Mouse (Mus musculus): Measurements from ENCODE around the gene Tns1. TPM values are rescaled to one million over a fixed set of nuclear protein-coding genes. Genes with fewer than 3 reads are reported as not detected.

The Tns1 gene
- total and polyA plus RNA-seq, 3 experiments: 0.40 to 3.6 (median 0.89) TPM

DNA sequence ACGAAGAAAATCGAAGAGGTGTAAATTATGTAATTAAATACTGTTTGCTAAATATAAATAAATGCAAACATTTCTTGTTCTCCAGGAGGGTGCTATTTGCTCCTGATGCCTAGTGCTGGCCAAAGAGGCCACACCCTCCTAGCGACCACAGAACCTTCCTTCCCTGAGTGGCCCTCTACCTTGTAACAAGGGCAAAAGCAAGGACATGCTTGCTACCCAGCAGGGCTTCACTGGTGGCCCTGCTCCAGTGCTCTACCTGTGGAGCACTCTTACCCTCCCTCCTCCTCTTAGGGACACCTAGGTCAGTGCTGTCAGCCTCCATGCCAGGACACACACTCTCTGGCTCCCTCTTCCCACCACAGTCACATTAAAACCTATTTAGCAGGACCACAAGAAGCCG lies 166.8 kb downstream of the Tns1 start:
- H3K4me3 ChIP-seq (replicated peaks in 1 of 3; ENCODE audit: low read depth in 2 of 3, low read length in 2 of 3, poor library complexity in 1 of 3): no peak overlapping the region
- DNase-seq (ENCODE audit: extremely low read depth): no peak
- no peak overlapping the region for H3K4me2 ChIP-seq (ENCODE audit: insufficient read depth, low read depth, poor library complexity, severe bottlenecking)
- no peak overlapping the region for H3K9ac ChIP-seq (ENCODE audit: insufficient read depth, low read depth)
- in situ Hi-C loops (cut with MboI; ENCODE audit: low pct_ligation_motif_present, low pct_unique_long_range_greater_than_20kb, low sequenced_read_pairs) (no loop called here), dilution Hi-C loops (cut with MboI; ENCODE audit: extremely low pct_ligation_motif_present, extremely low pct_unique_long_range_greater_than_20kb, low sequenced_read_pairs) (no loop called here)
- peaks cover 0 to 4% of the 10 kb centered on the region in 2 experiments for H3K36me3 ChIP-seq (replicated peaks in 1 of 2; ENCODE audit: control insufficient read depth in 1 of 2, insufficient read depth in 1 of 2, low read length in 1 of 2)
- H3K79me2 ChIP-seq (replicated peaks; ENCODE audit: control insufficient read depth, extremely low read depth, insufficient read depth, poor library complexity, severe bottlenecking): no peaks in the 10 kb centered on the region
- no peaks in the 10 kb centered on the region for H3K9me3 ChIP-seq (replicated peaks; ENCODE audit: low read length)
- no peaks in the 10 kb centered on the region for H3K27me3 ChIP-seq (replicated peaks)
- H3K27ac ChIP-seq (ENCODE audit: insufficient read depth, low read depth): no peak overlapping the region
- peaks cover 3 to 40% of the 10 kb centered on the region in 2 experiments; a peak in 2 of 4 replicates for H3K4me1 ChIP-seq (ENCODE audit: control insufficient read depth in 1 of 2, insufficient read depth in 2 of 2)
- TF ChIP-seq CTCF (conservative IDR thresholded peaks at IDR 0.05 in 1 of 2, IDR thresholded peaks at IDR 0.05 in 1 of 2; ENCODE audit: low read depth in 2 of 2, low read length in 2 of 2): no peak
- no peak for TF ChIP-seq MAFK (IDR thresholded peaks at IDR 0.05; ENCODE audit: insufficient replicate concordance, low read length)
- TF ChIP-seq SMC3 (IDR thresholded peaks at IDR 0.05; ENCODE audit: low read depth, low read length): no peak
- no peak for TF ChIP-seq RAD21 (IDR thresholded peaks at IDR 0.05; ENCODE audit: low read depth, low read length)

- dilution Hi-C loops (cut with MboI; ENCODE audit: extremely low pct_ligation_motif_present, extremely low pct_unique_long_range_greater_than_20kb, low sequenced_read_pairs): no loop called here
- Histone ChIP-seq H3K4me2 (ENCODE audit: insufficient read depth, low read depth, poor library complexity, severe bottlenecking) (no peak overlapping the region), H3K36me3 (replicated peaks in 1 of 2; ENCODE audit: control insufficient read depth in 1 of 2, insufficient read depth in 1 of 2, low read length in 1 of 2) (peaks cover 0 to 4% of the 10 kb centered on the region in 2 experiments), H3K4me1 (ENCODE audit: control insufficient read depth in 1 of 2, insufficient read depth in 2 of 2) (peaks cover 3 to 33% of the 10 kb centered on the region in 2 experiments; a peak in 2 of 4 replicates), H3K27ac (ENCODE audit: insufficient read depth, low read depth) (no peak overlapping the region), H3K4me3 (replicated peaks in 1 of 3; ENCODE audit: low read depth in 2 of 3, low read length in 2 of 3, poor library complexity in 1 of 3) (no peak overlapping the region), H3K9me3 (replicated peaks; ENCODE audit: low read length) (no peaks in the 10 kb centered on the region), H3K27me3 (replicated peaks) (no peaks in the 10 kb centered on the region), H3K79me2 (replicated peaks; ENCODE audit: control insufficient read depth, extremely low read depth, insufficient read depth, poor library complexity, severe bottlenecking) (no peaks in the 10 kb centered on the region), H3K9ac (ENCODE audit: insufficient read depth, low read depth) (no peak overlapping the region)
- DNase-seq (ENCODE audit: extremely low read depth): no peak
- in situ Hi-C loops (cut with MboI; ENCODE audit: low pct_ligation_motif_present, low pct_unique_long_range_greater_than_20kb, low sequenced_read_pairs): no loop called here
- no peak for TF ChIP-seq ELF1 (IDR thresholded peaks at IDR 0.05; ENCODE audit: low read depth, low read length)
- no peak for TF ChIP-seq TCF12 (IDR thresholded peaks at IDR 0.05; ENCODE audit: low read depth, low read length)
Observed at GRCm38 (mm10) chr1:73956320-73956719, 167.9 kb downstream of the Tns1 start.

GRCm38 (mm10) chr1:73955259-73955842 lies 168.9 kb downstream of the Tns1 start:
- Histone ChIP-seq H3K9ac (ENCODE audit: insufficient read depth, low read depth) (no peak overlapping the region), H3K4me1 (ENCODE audit: control insufficient read depth in 1 of 2, insufficient read depth in 2 of 2) (peaks cover 3 to 35% of the 10 kb centered on the region in 2 experiments; a peak in 2 of 4 replicates), H3K79me2 (replicated peaks; ENCODE audit: control insufficient read depth, extremely low read depth, insufficient read depth, poor library complexity, severe bottlenecking) (no peaks in the 10 kb centered on the region), H3K4me3 (replicated peaks in 1 of 3; ENCODE audit: low read depth in 2 of 3, low read length in 2 of 3, poor library complexity in 1 of 3) (no peak overlapping the region), H3K27ac (ENCODE audit: insufficient read depth, low read depth) (no peak overlapping the region), H3K9me3 (replicated peaks; ENCODE audit: low read length) (no peaks in the 10 kb centered on the region), H3K4me2 (ENCODE audit: insufficient read depth, low read depth, poor library complexity, severe bottlenecking) (no peak overlapping the region), H3K36me3 (replicated peaks in 1 of 2; ENCODE audit: control insufficient read depth in 1 of 2, insufficient read depth in 1 of 2, low read length in 1 of 2) (peaks cover 0 to 4% of the 10 kb centered on the region in 2 experiments), H3K27me3 (replicated peaks) (no peaks in the 10 kb centered on the region)
- no peak for DNase-seq (ENCODE audit: extremely low read depth)
- in situ Hi-C loops (cut with MboI; ENCODE audit: low pct_ligation_motif_present, low pct_unique_long_range_greater_than_20kb, low sequenced_read_pairs): no loop called here
- dilution Hi-C loops (cut with MboI; ENCODE audit: extremely low pct_ligation_motif_present, extremely low pct_unique_long_range_greater_than_20kb, low sequenced_read_pairs): no loop called here
- no peak for TF ChIP-seq ELF1 (IDR thresholded peaks at IDR 0.05; ENCODE audit: low read depth, low read length)

All from CH12.LX (cell line).